Mouse (Mus musculus) liver, postnatal 0 days (tissue): ENCODE measurements around the gene Syt17. TPM values are rescaled to one million over a fixed set of nuclear protein-coding genes. Genes with fewer than 3 reads are reported as not detected.
A peak's percentile ranks its signal among the peaks of the same experiment; 100 is the strongest.

ENCODE experiments used
- ATAC-seq: fragments of 200-750 bp; cut with Nextera tagmentation; 2 replicates; pipeline ENCODE4 v1.8.0; 2017; ENCODE audit warnings: mild to moderate bottlenecking, moderate library complexity
- DNase-seq: peaks from one replicate; pipeline ENCODE4 v3.0.0-alpha.2; 2016
- H3K27ac ChIP-seq: fragments of 300-500 bp; sonication (generic); 2 replicates; pipeline ENCODE4 v1.5.1; 2014; ENCODE audit warnings: antibody characterized with exemption, moderate library complexity, mild to moderate bottlenecking, low read depth
- H3K27me3 ChIP-seq: fragments of 300-500 bp; sonication (generic); 2 replicates; pipeline ENCODE4 v1.6.1; 2014; ENCODE audit warnings: low read length, control low read depth, mixed read lengths; ENCODE audit not compliant: insufficient read depth
- H3K36me3 ChIP-seq: fragments of 300-500 bp; sonication (generic); replicated peaks from 2 replicates; pipeline ENCODE4 v1.6.1; 2014; ENCODE audit warnings: mild to moderate bottlenecking, control low read depth, low read length, moderate library complexity, mixed read lengths; ENCODE audit not compliant: insufficient read depth
- H3K4me1 ChIP-seq: fragments of 300-500 bp; sonication (generic); 2 replicates; pipeline ENCODE4 v1.6.1; 2014; ENCODE audit warnings: antibody characterized with exemption, mild to moderate bottlenecking, control low read depth; ENCODE audit not compliant: insufficient read depth
- H3K4me2 ChIP-seq: fragments of 300-500 bp; sonication (generic); 2 replicates; pipeline ENCODE4 v1.6.1; 2014; ENCODE audit warnings: low read depth, mild to moderate bottlenecking, low read length, moderate library complexity, mixed read lengths
- H3K4me3 ChIP-seq: fragments of 300-500 bp; sonication (generic); 2 replicates; pipeline ENCODE4 v1.5.1; 2014; ENCODE audit warnings: low read depth, low read length
- H3K9ac ChIP-seq: fragments of 300-500 bp; sonication (generic); replicated peaks from 2 replicates; pipeline ENCODE4 v1.6.1; 2014; ENCODE audit warnings: mild to moderate bottlenecking, moderate library complexity
- H3K9me3 ChIP-seq: fragments of 300-500 bp; sonication (generic); 2 replicates; pipeline ENCODE4 v1.6.1; 2016; ENCODE audit warnings: mild to moderate bottlenecking, control low read depth, low read length, mixed read lengths
- CTCF ChIP-seq: sonication (generic); IDR thresholded peaks from 2 replicates; pipeline ENCODE4 v1.5.1; 2016; ENCODE audit warnings: antibody characterized with exemption, low read depth
- EP300 ChIP-seq: IDR thresholded peaks from 2 replicates; pipeline ENCODE4 v1.6.1; 2016; ENCODE audit warnings: antibody characterized with exemption, low read depth, mild to moderate bottlenecking
- WGBS: fragments of 180-500 bp; shearing (Covaris S2); extraction: QIAGEN DNeasy Blood & Tissue Kit; methylation state at CpG from one replicate; pipeline ENCODE4 v1.1.7; 2014; ENCODE audit not compliant: insufficient replicate concordance; 5-methylcytosine and 5-hydroxymethylcytosine counted together
- polyA plus RNA-seq: library from polyadenylated mRNA; unstranded; fragments of >200 nt; fragmentation: Nextera tagmentation; extraction: Ambion mirVana; gene quantifications from 2 replicates; pipeline ENCODE4 v1.2.1, GENCODE M21; 2015

The Syt17 gene
- polyA plus RNA-seq, 1 experiment from 2014 or later: 0.08 TPM

GRCm38 (mm10) chr7:118489706-118490665, 42.0 kb upstream of the Syt17 start:
- H3K9me3 ChIP-seq: no peaks in the 10 kb centered on the region
- TF ChIP-seq EP300 (no peak), CTCF (no peak)
- H3K27me3 ChIP-seq: no peaks in the 10 kb centered on the region
- H3K36me3 ChIP-seq: 0 out of 2 replicates have a peak, but pooled peaks cover 4% of the 10 kb centered on the region
- ATAC-seq (no peak), DNase-seq (peak; percentile 38)
- no peak overlapping the region for H3K9ac ChIP-seq
- peak overlapping the region; percentile 53 for H3K4me3 ChIP-seq
- peaks cover 46% of the 10 kb centered on the region for H3K4me1 ChIP-seq
- H3K4me2 ChIP-seq: peak overlapping the region; percentile 67
- WGBS: 65% methylated on average over 57 of the region's 57 CpGs
- no peak overlapping the region for H3K27ac ChIP-seq

GRCm38 (mm10) chr7:118488060-118488664, 40.1 kb upstream of the Syt17 start:
- Histone ChIP-seq H3K9me3 (no peaks in the 10 kb centered on the region), H3K4me1 (peaks cover 43% of the 10 kb centered on the region), H3K9ac (no peak overlapping the region), H3K4me3 (0 out of 2 replicates have a peak overlapping the region, but pooled peaks have one; percentile 1), H3K4me2 (peak overlapping the region; percentile 55), H3K27ac (no peak overlapping the region), H3K36me3 (0 out of 2 replicates have a peak, but pooled peaks cover 4% of the 10 kb centered on the region), H3K27me3 (no peaks in the 10 kb centered on the region)
- 39% methylated on average over 8 of the region's 8 CpGs for WGBS
- no peak for DNase-seq
- no peak for TF ChIP-seq EP300
- no peak for TF ChIP-seq CTCF
- no peak for ATAC-seq

DNA sequence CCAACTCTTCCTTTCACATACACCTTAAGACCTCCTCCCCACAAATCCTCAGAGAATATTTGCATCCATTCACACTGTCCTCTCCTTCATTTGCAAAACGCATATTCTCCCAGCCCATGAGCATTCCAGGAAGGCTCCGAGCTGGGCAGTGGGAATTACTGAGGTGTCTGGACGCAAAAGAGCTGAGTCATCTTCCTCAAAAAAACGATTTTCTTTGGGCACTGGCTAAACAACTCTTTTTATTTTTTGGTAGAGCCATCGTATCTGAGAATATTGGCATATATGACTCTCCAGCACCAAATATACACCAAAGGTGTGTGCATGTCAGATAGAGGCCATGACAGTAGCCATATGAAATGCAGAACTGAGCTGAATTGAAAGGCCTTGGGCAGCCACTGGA, 38.9 kb upstream of the Syt17 start:
- TF ChIP-seq CTCF: no peak
- no peak overlapping the region for H3K4me2 ChIP-seq
- no peak for DNase-seq
- H3K4me1 ChIP-seq: peaks cover 39% of the 10 kb centered on the region
- no peak for ATAC-seq
- 0 out of 2 replicates have a peak, but pooled peaks cover 4% of the 10 kb centered on the region for H3K36me3 ChIP-seq
- no peaks in the 10 kb centered on the region for H3K27me3 ChIP-seq
- H3K9me3 ChIP-seq: no peaks in the 10 kb centered on the region
- WGBS: 61% methylated on average over 5 of the region's 5 CpGs
- no peak overlapping the region for H3K27ac ChIP-seq
- H3K9ac ChIP-seq: no peak overlapping the region
- no peak overlapping the region for H3K4me3 ChIP-seq

- Histone ChIP-seq H3K4me3 (no peak overlapping the region), H3K9me3 (no peaks in the 10 kb centered on the region), H3K9ac (no peak overlapping the region), H3K4me1 (peaks cover 17% of the 10 kb centered on the region), H3K27ac (no peak overlapping the region), H3K36me3 (no peaks in the 10 kb centered on the region), H3K27me3 (no peaks in the 10 kb centered on the region), H3K4me2 (no peak overlapping the region)
- WGBS: 53% methylated on average over 1 of the region's 1 CpGs
- no peak for DNase-seq
- ATAC-seq: 0 out of 2 replicates have a peak, but pooled peaks have one; percentile 6
- no peak for TF ChIP-seq EP300
- TF ChIP-seq CTCF: no peak
Measured at GRCm38 (mm10) chr7:118483996-118484395, 36.0 kb upstream of the Syt17 start.

GRCm38 (mm10) chr7:118482001-118482400, 34.0 kb upstream of the Syt17 start:
- Histone ChIP-seq H3K27ac (no peak overlapping the region), H3K9me3 (no peaks in the 10 kb centered on the region), H3K36me3 (no peaks in the 10 kb centered on the region), H3K27me3 (no peaks in the 10 kb centered on the region), H3K9ac (no peak overlapping the region), H3K4me3 (no peak overlapping the region), H3K4me1 (peaks cover 3% of the 10 kb centered on the region), H3K4me2 (no peak overlapping the region)
- DNase-seq (no peak), ATAC-seq (no peak)
- WGBS: 70% methylated on average over 2 of the region's 2 CpGs
- TF ChIP-seq CTCF (no peak), EP300 (no peak)
